Mouse (Mus musculus) lung, embryonic 16.5 days (tissue): ENCODE data around the gene Csrnp2. TPM values are rescaled to one million over a fixed set of nuclear protein-coding genes. Genes with fewer than 3 reads are reported as not detected.

Experiments
- ATAC-seq: fragments of 200-750 bp; cut with Nextera tagmentation; 2 replicates; pipeline ENCODE4 v1.8.0; 2017; ENCODE audit warnings: low read depth, mild to moderate bottlenecking, moderate library complexity
- H3K27ac ChIP-seq: fragments of 300-500 bp; sonication (generic); 2 replicates; pipeline ENCODE4 v1.5.1; 2014; ENCODE audit warnings: mild to moderate bottlenecking, control low read depth, low read length
- H3K27me3 ChIP-seq: fragments of 300-500 bp; sonication (generic); 2 replicates; pipeline ENCODE4 v1.6.1; 2014; ENCODE audit warnings: low read depth, low read length, mixed read lengths; ENCODE audit not compliant: control insufficient read depth, insufficient read depth
- H3K36me3 ChIP-seq: fragments of 300-500 bp; sonication (generic); 2 replicates; pipeline ENCODE4 v1.6.1; 2014; ENCODE audit warnings: low read length; ENCODE audit not compliant: control insufficient read depth, insufficient read depth
- H3K4me1 ChIP-seq: fragments of 300-500 bp; sonication (generic); replicated peaks from 2 replicates; pipeline ENCODE4 v1.6.1; 2014; ENCODE audit warnings: low read length, mixed read lengths; ENCODE audit not compliant: control insufficient read depth, insufficient read depth
- H3K4me2 ChIP-seq: fragments of 300-500 bp; sonication (generic); 2 replicates; pipeline ENCODE4 v1.6.1; 2014; ENCODE audit warnings: low read depth, low read length, control low read depth
- H3K4me3 ChIP-seq: fragments of 300-500 bp; sonication (generic); 2 replicates; pipeline ENCODE4 v1.5.1; 2014; ENCODE audit warnings: mild to moderate bottlenecking, low read length, control low read depth
- H3K9ac ChIP-seq: fragments of 300-500 bp; sonication (generic); 2 replicates; pipeline ENCODE4 v1.6.1; 2014; ENCODE audit warnings: low read length, control low read depth
- H3K9me3 ChIP-seq: fragments of 300-500 bp; sonication (generic); 2 replicates; pipeline ENCODE4 v1.6.1; 2016; ENCODE audit warnings: low read length; ENCODE audit not compliant: control insufficient read depth
- WGBS: fragments of 180-500 bp; shearing (Covaris S2); extraction: QIAGEN DNeasy Blood & Tissue Kit; methylation state at CpG from one replicate; pipeline ENCODE4 v1.1.7; 2014; 5-methylcytosine and 5-hydroxymethylcytosine counted together
- polyA plus RNA-seq: library from polyadenylated mRNA; unstranded; fragments of >200 nt; fragmentation: Nextera tagmentation; extraction: Ambion mirVana; gene quantifications from 2 replicates; pipeline ENCODE4 v1.2.1, GENCODE M21; 2015

Csrnp2 gene
- polyA plus RNA-seq, 1 experiment from 2014 or later, result 10.6 TPM

GRCm38 (mm10) chr15:100429959-100430565 lies 65.2 kb downstream of the Csrnp2 start:
- Histone ChIP-seq H3K27me3 (peaks cover 6% of the 10 kb centered on the region), H3K36me3 (no peaks in the 10 kb centered on the region), H3K4me3 (no peak overlapping the region), H3K9ac (no peak overlapping the region), H3K9me3 (no peaks in the 10 kb centered on the region), H3K4me1 (0 out of 2 replicates have a peak, but pooled peaks cover 2% of the 10 kb centered on the region), H3K4me2 (no peak overlapping the region), H3K27ac (no peak overlapping the region)
- WGBS, result 60% methylated on average over 11 of the region's 11 CpGs
- no peak for ATAC-seq

Other genes with a start within 250 kb of the Csrnp2 start
- gene Tmprss12, start 214.7 kb downstream of the Csrnp2 start, polyA plus RNA-seq, result not detected in 2 replicates
- gene Mettl7a1, start 191.3 kb downstream of the Csrnp2 start, polyA plus RNA-seq, result 14.6 and 19.2 TPM in 2 replicates
- gene Mettl7a3, start 160.6 kb downstream of the Csrnp2 start, polyA plus RNA-seq, result not detected in 2 replicates
- gene Methig1, start 142.3 kb downstream of the Csrnp2 start, polyA plus RNA-seq, result 0.16 and 0.29 TPM in 2 replicates
- gene Mettl7a2, start 142.3 kb downstream of the Csrnp2 start, polyA plus RNA-seq, result not detected in 2 replicates
- gene Higd1c, start 130.9 kb downstream of the Csrnp2 start, polyA plus RNA-seq, result not detected in 2 replicates
- gene Gm5475, start 73.3 kb downstream of the Csrnp2 start, polyA plus RNA-seq, result 0.06 and 0.19 TPM in 2 replicates
- gene Slc11a2, start 70.4 kb downstream of the Csrnp2 start, polyA plus RNA-seq, result 22.3 and 23.6 TPM in 2 replicates
- gene Letmd1, start 26.5 kb downstream of the Csrnp2 start, polyA plus RNA-seq, result 23.9 and 26.1 TPM in 2 replicates
- 22.3 and 23.0 TPM in 2 replicates for gene Tfcp2, start 56.5 kb upstream of the Csrnp2 start, polyA plus RNA-seq
- gene Pou6f1, start 104.5 kb upstream of the Csrnp2 start, polyA plus RNA-seq, result 4.0 and 5.2 TPM in 2 replicates
- 248 and 262 TPM in 2 replicates for gene Dazap2, start 119.9 kb upstream of the Csrnp2 start, polyA plus RNA-seq
- gene Smagp, start 141.5 kb upstream of the Csrnp2 start, polyA plus RNA-seq, result 20.5 and 22.1 TPM in 2 replicates
- gene Bin2, start 174.1 kb upstream of the Csrnp2 start, polyA plus RNA-seq, result 4.6 and 6.3 TPM in 2 replicates
- 4.2 and 9.6 TPM in 2 replicates for gene Cela1, start 192.4 kb upstream of the Csrnp2 start, polyA plus RNA-seq
- gene Galnt6, start 233.9 kb upstream of the Csrnp2 start, polyA plus RNA-seq, result 0.67 and 1.3 TPM in 2 replicates